Mouse (Mus musculus): ENCODE measurements around the gene Fam170b. TPM values are rescaled to one million over a fixed set of nuclear protein-coding genes. Genes with fewer than 3 reads are reported as not detected.

The Fam170b gene
- polyA plus RNA-seq, 1 experiment = not detected

DNA sequence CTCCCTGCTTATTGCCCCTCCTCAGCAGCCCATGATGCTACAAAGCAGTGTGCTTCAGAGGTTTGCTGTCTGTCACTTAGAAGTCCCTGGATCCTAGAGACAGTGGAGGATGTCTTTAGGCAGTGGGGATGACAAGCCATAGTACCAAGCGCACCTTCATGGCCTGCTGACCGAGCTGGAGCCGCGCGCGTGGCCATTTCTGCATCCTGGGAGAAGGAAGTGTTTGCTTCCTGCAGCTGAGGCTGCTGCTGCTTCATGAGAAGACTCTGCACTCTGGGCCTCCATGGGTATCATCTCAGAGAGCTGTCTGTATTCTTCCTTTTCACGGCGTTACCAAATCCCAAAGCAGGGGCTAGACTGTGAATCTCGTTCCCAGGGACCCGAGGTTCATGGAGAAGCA, 24.6 kb downstream of the Fam170b start:
- TF ChIP-seq CTCF (IDR thresholded peaks at IDR 0.05; ENCODE audit: borderline replicate concordance, insufficient read depth, low read length) (no peak), POLR2A (IDR thresholded peaks at IDR 0.05; ENCODE audit: low read depth, low read length) (no peak)
- no peak overlapping the region for H3K27ac ChIP-seq (ENCODE audit: insufficient read depth, low read length)
- no peak overlapping the region for H3K4me3 ChIP-seq (ENCODE audit: insufficient read depth, low read length)
- H3K4me1 ChIP-seq (ENCODE audit: control insufficient read depth, insufficient read depth, low read length) = no peaks in the 10 kb centered on the region

GRCm38 (mm10) chr14:32858941-32859510, 25.3 kb downstream of the Fam170b start:
- Histone ChIP-seq H3K4me3 (ENCODE audit: insufficient read depth, low read length) (no peak overlapping the region), H3K4me1 (ENCODE audit: control insufficient read depth, insufficient read depth, low read length) (no peaks in the 10 kb centered on the region), H3K27ac (ENCODE audit: insufficient read depth, low read length) (no peak overlapping the region)
- TF ChIP-seq POLR2A (IDR thresholded peaks at IDR 0.05; ENCODE audit: low read depth, low read length) (no peak), CTCF (IDR thresholded peaks at IDR 0.05; ENCODE audit: borderline replicate concordance, insufficient read depth, low read length) (no peak)

GRCm38 (mm10) chr14:32859831-32860569, 26.2 kb downstream of the Fam170b start:
- TF ChIP-seq POLR2A (IDR thresholded peaks at IDR 0.05; ENCODE audit: low read depth, low read length) (no peak), CTCF (IDR thresholded peaks at IDR 0.05; ENCODE audit: borderline replicate concordance, insufficient read depth, low read length) (no peak)
- Histone ChIP-seq H3K4me3 (ENCODE audit: insufficient read depth, low read length) (no peak overlapping the region), H3K27ac (ENCODE audit: insufficient read depth, low read length) (no peak overlapping the region), H3K4me1 (ENCODE audit: control insufficient read depth, insufficient read depth, low read length) (no peaks in the 10 kb centered on the region)

GRCm38 (mm10) chr14:32861149-32861581, 27.4 kb downstream of the Fam170b start:
- Histone ChIP-seq H3K4me3 (ENCODE audit: insufficient read depth, low read length) (no peak overlapping the region), H3K4me1 (ENCODE audit: control insufficient read depth, insufficient read depth, low read length) (no peaks in the 10 kb centered on the region), H3K27ac (ENCODE audit: insufficient read depth, low read length) (no peak overlapping the region)
- TF ChIP-seq CTCF (IDR thresholded peaks at IDR 0.05; ENCODE audit: borderline replicate concordance, insufficient read depth, low read length) (no peak), POLR2A (IDR thresholded peaks at IDR 0.05; ENCODE audit: low read depth, low read length) (no peak)

DNA sequence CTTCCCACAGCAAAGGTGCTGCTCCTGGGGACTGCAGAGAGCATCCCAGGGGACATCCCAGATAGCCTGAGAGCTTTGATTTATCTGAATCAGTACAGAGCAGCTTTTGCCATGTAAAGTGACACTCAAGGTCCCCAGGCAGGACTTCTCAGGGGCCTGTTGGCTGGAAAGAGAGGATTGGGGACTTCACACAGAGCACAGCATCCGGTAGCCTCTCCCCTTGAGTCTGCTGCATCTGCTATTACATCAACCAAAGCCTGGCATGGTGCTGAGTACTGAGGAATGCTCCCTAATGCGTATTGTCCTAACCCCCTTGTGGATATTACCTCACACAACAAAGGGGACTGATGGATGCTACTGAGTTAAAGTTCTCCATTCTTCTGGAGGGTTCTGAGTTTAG, 27.9 kb downstream of the Fam170b start:
- Histone ChIP-seq H3K4me1 (ENCODE audit: control insufficient read depth, insufficient read depth, low read length) (no peaks in the 10 kb centered on the region), H3K4me3 (ENCODE audit: insufficient read depth, low read length) (no peak overlapping the region), H3K27ac (ENCODE audit: insufficient read depth, low read length) (no peak overlapping the region)
- TF ChIP-seq CTCF (IDR thresholded peaks at IDR 0.05; ENCODE audit: borderline replicate concordance, insufficient read depth, low read length) (no peak), POLR2A (IDR thresholded peaks at IDR 0.05; ENCODE audit: low read depth, low read length) (no peak)

DNA sequence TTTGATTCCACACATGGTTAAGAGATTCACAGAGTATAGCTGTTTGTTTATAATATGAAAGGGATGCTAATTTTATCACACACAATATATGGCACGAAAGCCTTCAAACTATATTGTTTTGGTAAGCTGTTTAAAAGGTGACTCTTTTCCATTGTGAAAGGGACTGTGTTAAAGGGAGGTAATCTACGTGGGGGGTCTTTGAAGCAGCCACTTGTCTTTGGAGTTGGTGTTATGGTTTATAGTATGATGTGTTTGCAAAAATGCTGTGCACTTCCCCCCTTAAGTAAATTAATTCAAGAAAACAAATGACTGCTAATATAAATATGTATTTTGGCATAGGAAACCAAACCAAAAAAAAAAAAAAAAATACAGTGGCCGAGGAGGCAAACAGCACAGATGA, 31.6 kb downstream of the Fam170b start:
- H3K4me1 ChIP-seq (ENCODE audit: control insufficient read depth, insufficient read depth, low read length) = no peaks in the 10 kb centered on the region
- H3K4me3 ChIP-seq (ENCODE audit: insufficient read depth, low read length) = no peak overlapping the region
- no peak overlapping the region for H3K27ac ChIP-seq (ENCODE audit: insufficient read depth, low read length)
- TF ChIP-seq CTCF (IDR thresholded peaks at IDR 0.05; ENCODE audit: borderline replicate concordance, insufficient read depth, low read length) (no peak), POLR2A (IDR thresholded peaks at IDR 0.05; ENCODE audit: low read depth, low read length) (no peak)

DNA sequence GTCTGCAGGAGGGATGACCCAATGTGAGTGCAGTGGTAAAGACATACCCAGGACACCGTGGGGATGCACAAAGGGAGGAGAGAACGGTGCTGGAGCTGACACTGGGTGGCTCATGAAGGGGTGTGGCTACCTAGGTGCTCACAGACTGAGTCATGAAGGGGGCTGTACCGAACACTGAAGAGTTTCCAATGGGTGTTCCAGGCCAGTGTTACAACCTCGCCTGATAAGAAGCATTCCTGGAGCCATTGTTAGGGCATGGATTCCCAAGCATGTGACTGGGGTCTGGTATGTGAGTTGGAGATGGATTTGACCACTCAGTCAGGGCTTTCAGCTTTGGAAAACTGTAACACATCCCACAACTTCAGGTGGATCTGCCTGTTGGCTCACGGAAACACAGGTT, 38.2 kb downstream of the Fam170b start:
- H3K27ac ChIP-seq (ENCODE audit: insufficient read depth, low read length) = no peak overlapping the region
- no peak for TF ChIP-seq POLR2A (IDR thresholded peaks at IDR 0.05; ENCODE audit: low read depth, low read length)
- no peak for TF ChIP-seq CTCF (IDR thresholded peaks at IDR 0.05; ENCODE audit: borderline replicate concordance, insufficient read depth, low read length)

DNA sequence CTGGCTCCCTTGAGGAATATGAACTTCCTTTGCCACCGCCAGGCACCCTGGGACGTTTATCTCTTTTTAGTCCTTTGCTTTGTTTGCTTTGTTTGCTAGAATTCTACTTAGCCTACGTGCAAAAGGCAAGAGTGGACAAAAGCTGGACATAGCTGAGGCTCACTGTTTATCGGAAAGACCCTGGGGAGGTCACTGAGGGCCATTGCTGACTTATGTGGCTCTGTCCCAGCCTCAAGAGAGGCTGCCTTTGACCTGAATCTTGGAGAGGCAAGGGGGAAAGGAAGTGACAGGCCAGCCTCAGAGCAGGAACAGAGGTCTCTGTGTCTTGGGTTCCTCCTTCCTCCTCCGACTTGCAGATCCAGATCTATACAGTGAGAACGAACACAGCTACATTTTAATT, 43.8 kb downstream of the Fam170b start:
- no peak overlapping the region for H3K4me3 ChIP-seq (ENCODE audit: insufficient read depth, low read length)
- TF ChIP-seq POLR2A (IDR thresholded peaks at IDR 0.05; ENCODE audit: low read depth, low read length) (no peak), CTCF (IDR thresholded peaks at IDR 0.05; ENCODE audit: borderline replicate concordance, insufficient read depth, low read length) (no peak)

More for the DNA sequence above, 38.2 kb downstream of the Fam170b start:
- Histone ChIP-seq H3K4me1 (ENCODE audit: control insufficient read depth, insufficient read depth, low read length) (no peaks in the 10 kb centered on the region), H3K4me3 (ENCODE audit: insufficient read depth, low read length) (no peak overlapping the region)

GRCm38 (mm10) chr14:32880332-32880731, 46.6 kb downstream of the Fam170b start:
- Histone ChIP-seq H3K4me1 (ENCODE audit: control insufficient read depth, insufficient read depth, low read length) (no peaks in the 10 kb centered on the region), H3K27ac (ENCODE audit: insufficient read depth, low read length) (no peak overlapping the region), H3K4me3 (ENCODE audit: insufficient read depth, low read length) (no peak overlapping the region)
- no peak for TF ChIP-seq CTCF (IDR thresholded peaks at IDR 0.05; ENCODE audit: borderline replicate concordance, insufficient read depth, low read length)
- no peak for TF ChIP-seq POLR2A (IDR thresholded peaks at IDR 0.05; ENCODE audit: low read depth, low read length)

More for the DNA sequence above, 43.8 kb downstream of the Fam170b start:
- Histone ChIP-seq H3K4me1 (ENCODE audit: control insufficient read depth, insufficient read depth, low read length) (no peaks in the 10 kb centered on the region), H3K27ac (ENCODE audit: insufficient read depth, low read length) (no peak overlapping the region)

DNA sequence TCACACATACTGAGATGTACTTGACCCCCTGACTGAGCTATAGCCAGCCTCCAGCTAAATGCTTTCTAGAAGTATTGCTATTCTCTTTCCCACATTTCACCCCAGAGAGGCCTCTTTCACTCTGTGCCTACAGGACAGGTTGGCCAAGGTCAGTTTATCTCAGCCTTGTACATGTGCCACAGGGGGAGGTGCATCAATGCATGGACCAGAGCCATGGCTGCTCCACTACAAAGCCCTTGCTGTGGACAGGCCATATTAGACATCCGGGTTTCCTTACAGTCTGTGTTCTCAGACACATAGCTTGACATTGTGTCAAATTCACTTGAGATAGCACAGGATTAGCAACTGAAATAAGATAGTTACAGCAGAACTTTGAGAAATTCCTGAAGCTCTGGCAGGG, 47.9 kb downstream of the Fam170b start:
- Histone ChIP-seq H3K27ac (ENCODE audit: insufficient read depth, low read length) (no peak overlapping the region), H3K4me1 (ENCODE audit: control insufficient read depth, insufficient read depth, low read length) (no peaks in the 10 kb centered on the region), H3K4me3 (ENCODE audit: insufficient read depth, low read length) (no peak overlapping the region)
- TF ChIP-seq POLR2A (IDR thresholded peaks at IDR 0.05; ENCODE audit: low read depth, low read length) (no peak), CTCF (IDR thresholded peaks at IDR 0.05; ENCODE audit: borderline replicate concordance, insufficient read depth, low read length) (no peak)

Other genes with a start within 250 kb of the Fam170b start
- gene Prrxl1, start 234.6 kb upstream of the Fam170b start, polyA plus RNA-seq (2011; ENCODE audit: insufficient read length, low read depth, missing spikeins) = not detected in 2 replicates
- 0.09 TPM in 1 of 2 replicates, not detected in the other for gene 3425401B19Rik, start 148.7 kb upstream of the Fam170b start, polyA plus RNA-seq (2011; ENCODE audit: insufficient read length, low read depth, missing spikeins)
- gene Tmem273, start 48.0 kb upstream of the Fam170b start, polyA plus RNA-seq (2011; ENCODE audit: insufficient read length, low read depth, missing spikeins) = 0.35 TPM in 1 of 2 replicates, not detected in the other
- 1.1 and 3.9 TPM in 2 replicates for gene Vstm4, start 22.8 kb downstream of the Fam170b start, polyA plus RNA-seq (2011; ENCODE audit: insufficient read length, low read depth, missing spikeins)
- gene Lrrc18, start 157.4 kb downstream of the Fam170b start, polyA plus RNA-seq (2011; ENCODE audit: insufficient read length, low read depth, missing spikeins) = not detected in 2 replicates